Mouse (Mus musculus): ENCODE measurements around the gene Papolg. TPM values are rescaled to one million over a fixed set of nuclear protein-coding genes. Genes with fewer than 3 reads are reported as not detected.
A peak's percentile ranks its signal among the peaks of the same experiment; 100 is the strongest.
"Not testable (repeated sequence)": the region's sequence is repeated elsewhere in the genome, so short reads cannot be mapped to it uniquely, and the experiment has no call there.

The Papolg gene
- total RNA-seq (2021), result 1 to 10 TPM; 4.5 to 4.6 TPM
- long read RNA-seq, experiment 1, partial matches to known transcripts, result 0 of 1 reads
- long read RNA-seq, experiment 1, other reads (novel, unspliced or antisense), result 0 of 1 reads
- long read RNA-seq, experiment 2, partial matches to known transcripts, result 0 of 3 reads
- long read RNA-seq, experiment 2, other reads (novel, unspliced or antisense), result 0 of 3 reads

GRCm38 (mm10) chr11:23895060-23895426, at the start of gene Papolg:
Papolg (minus strand) TSS chr11:23895253.
- DNase-seq (ENCODE audit: low spot score), result peak; percentile 91

- DNase-seq (ENCODE audit: low spot score), result not testable (repeated sequence)
These were observed 33.1 kb upstream of the Papolg start for GRCm38 (mm10) chr11:23928146-23928545.

DNA sequence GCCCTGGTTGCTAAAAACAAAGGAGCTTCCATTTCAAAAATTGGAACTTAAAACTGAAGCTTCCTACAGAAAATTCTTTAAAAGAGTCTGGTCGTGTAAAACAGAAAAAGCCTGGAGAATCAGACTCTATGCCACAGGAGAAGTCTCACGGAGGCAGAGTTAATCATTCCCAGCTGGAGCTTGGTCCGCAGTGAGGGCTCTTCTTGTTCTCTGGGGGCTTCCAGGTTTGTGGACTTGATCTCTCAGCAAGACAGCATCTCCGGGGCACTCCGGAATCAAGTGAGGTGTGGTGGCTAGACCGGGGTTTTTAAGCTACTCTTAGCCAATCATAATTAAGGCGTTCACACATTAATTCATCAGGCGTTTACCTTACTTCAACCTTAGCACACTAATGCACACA, 32.6 kb upstream of the Papolg start:
- DNase-seq (ENCODE audit: low spot score), result no peak

DNA sequence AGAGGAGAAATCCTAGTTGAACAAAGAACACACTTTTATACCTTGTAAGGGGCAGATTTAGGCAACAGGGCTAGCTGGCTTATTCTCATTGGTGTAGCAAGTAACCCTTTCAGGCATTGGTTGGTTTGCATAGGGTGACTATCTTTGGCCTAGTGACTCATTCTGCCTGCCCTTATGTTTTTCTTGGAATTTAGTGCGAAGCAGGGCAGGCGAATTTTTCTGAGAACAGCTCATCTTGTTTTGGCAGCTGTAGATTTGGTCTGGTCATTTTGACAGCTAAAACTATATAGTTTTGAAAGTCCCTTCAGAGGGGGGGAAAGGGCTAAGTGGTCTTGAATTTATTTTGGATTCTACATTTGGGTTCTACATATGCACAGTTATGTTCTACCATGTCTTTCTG, 18.8 kb upstream of the Papolg start:
- DNase-seq (ENCODE audit: low spot score), result not testable (repeated sequence)

GRCm38 (mm10) chr11:23903909-23904308, 8.9 kb upstream of the Papolg start:
- no peak for DNase-seq (ENCODE audit: low spot score)

DNA sequence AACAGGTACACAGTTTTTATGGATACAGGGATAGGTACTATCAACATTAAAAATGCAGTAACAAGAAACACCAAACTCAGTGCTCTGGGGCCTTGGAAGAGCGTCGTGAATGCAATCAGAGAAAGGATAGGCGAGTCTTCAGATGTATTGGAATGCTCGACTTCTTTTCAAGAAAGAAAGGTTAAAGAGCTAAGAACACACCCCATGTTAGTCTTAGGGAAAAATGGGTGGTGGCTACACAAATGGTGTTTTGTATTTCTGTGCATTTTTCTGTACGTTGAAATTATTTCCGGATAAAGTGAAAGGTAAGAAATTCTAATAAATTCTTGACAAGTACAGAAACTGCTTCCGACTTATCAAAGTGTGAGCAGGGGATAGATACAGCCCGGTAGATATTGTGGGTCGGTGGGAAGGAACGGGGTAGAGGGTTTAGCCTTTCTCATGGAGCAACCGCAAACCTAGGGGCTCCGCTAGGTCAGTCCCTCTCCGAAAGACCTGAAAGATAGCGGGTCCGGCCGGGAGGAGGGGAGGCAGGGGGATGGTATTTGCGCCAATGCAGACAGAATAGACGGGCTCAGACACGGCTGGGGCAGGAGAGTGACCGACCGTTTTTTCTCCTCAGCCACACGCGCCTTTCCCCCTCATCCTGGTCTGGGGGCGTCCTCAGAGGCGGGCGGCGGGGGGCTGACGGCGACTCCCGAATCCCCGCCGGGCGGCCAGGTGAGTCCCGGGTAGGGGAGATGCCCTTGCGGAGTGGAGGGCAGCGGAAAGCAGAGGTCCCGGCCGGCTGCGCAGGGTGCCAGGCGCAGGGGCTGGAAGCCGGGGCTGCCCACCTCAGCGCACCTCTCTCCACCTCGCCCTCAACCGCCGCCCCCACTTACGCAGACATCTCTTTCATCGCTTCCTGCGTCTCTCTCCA, 653 bp downstream of the Papolg start:
- no peak for DNase-seq (ENCODE audit: low spot score)

DNA sequence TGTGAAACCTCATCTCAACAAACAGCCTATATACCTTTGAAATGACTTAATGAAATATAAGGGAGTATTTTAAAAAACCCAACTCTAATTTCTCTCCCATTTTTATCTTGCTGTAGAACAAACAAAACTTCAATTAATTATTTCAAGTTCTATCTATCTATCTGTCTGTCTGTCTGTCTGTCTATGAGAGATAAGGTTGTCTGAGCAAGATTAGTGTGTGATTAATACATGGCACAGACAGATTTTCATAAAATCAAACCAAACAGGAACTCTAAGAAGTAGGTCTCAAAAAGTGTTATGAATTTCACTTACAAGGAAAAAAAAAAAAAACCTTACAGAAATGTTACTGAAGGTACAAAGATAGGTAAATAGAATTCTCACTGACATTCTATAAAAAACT, 1.5 kb downstream of the Papolg start:
- no peak for DNase-seq (ENCODE audit: low spot score)

DNA sequence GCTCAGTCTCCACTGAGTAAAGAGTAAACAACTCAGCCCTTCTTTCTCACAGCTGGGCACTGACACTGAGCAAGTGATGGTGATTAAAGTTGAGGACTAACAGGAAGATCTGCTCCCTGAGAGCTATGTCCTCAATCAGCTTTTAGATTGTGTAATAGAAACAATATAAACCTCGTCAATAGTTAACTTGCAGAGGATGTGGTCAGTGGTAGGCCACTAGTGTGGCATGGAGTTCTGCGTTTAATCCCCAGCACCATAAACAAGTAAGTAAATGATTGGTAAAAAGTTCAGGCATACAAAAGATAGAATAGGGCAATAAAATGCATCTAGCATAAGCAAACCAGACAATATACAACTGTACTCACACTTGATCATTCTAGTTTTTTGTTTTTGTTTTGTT, 30.7 kb downstream of the Papolg start:
- DNase-seq (ENCODE audit: low spot score), result no peak

- DNase-seq (ENCODE audit: low spot score), result no peak
These were observed 38.3 kb downstream of the Papolg start for GRCm38 (mm10) chr11:23856723-23857112.

GRCm38 (mm10) chr11:23856054-23856722, 38.9 kb downstream of the Papolg start:
- DNase-seq (ENCODE audit: low spot score), result no peak

- peak; percentile 52 for DNase-seq (ENCODE audit: low spot score)
These were observed 39.8 kb downstream of the Papolg start for GRCm38 (mm10) chr11:23855182-23855802.

DNA sequence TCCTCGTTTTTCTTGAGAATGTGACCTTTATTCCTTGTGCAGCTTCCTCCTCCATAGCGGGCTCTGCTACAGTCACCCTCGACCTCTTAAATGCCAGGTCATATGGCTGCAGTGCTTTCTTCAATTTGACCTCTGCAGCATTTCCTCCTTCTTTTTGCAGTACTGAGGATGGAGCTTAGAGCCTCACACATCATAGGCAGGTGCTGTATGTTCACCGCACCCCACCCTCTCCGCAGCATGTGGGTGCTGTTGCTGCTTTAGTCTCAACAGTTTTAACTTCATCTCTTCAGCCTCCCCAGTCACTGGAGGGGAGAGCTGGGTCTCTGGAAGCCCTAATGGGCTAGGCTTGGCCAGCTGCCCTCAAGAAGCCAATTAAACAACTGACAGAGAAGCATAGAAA, 41.7 kb downstream of the Papolg start:
- DNase-seq (ENCODE audit: low spot score), result no peak

- DNase-seq (ENCODE audit: low spot score), result no peak
These were observed 48.8 kb downstream of the Papolg start for GRCm38 (mm10) chr11:23846016-23846815.

- DNase-seq (ENCODE audit: low spot score), result no peak
These were observed 71.8 kb downstream of the Papolg start for GRCm38 (mm10) chr11:23823244-23823643.

- no peak for DNase-seq (ENCODE audit: low spot score)
These were observed 73.4 kb downstream of the Papolg start for GRCm38 (mm10) chr11:23821652-23822051.

- no peak for DNase-seq (ENCODE audit: low spot score)
These were observed 74.1 kb downstream of the Papolg start for GRCm38 (mm10) chr11:23820977-23821376.

GRCm38 (mm10) chr11:23818745-23819144, 76.3 kb downstream of the Papolg start:
- DNase-seq (ENCODE audit: low spot score), result no peak
